Mouse (Mus musculus) layer of hippocampus, adult 18-20 months (tissue): ENCODE data around the gene Plekha5. TPM values are rescaled to one million over a fixed set of nuclear protein-coding genes. Genes with fewer than 3 reads are reported as not detected.

Experiments
- DNase-seq, 2 experiments: peaks; one replicate each; pipeline ENCODE4 v3.0.0; 2022; ENCODE audit warnings: low spot score in 2 of 2
- total RNA-seq, 2 experiments: library from RNA; stranded (reverse); gene quantifications; 2 replicates each; pipeline ENCODE4 v1.2.3; 2021

Plekha5 gene
- total RNA-seq, 2 experiments from 2014 or later, result 99.4 to 104 TPM

GRCm38 (mm10) chr6:140608666-140609065, 184.8 kb downstream of the Plekha5 start:
- no peak for DNase-seq

GRCm38 (mm10) chr6:140609533-140609932, 185.7 kb downstream of the Plekha5 start:
- DNase-seq, result no peak

DNA sequence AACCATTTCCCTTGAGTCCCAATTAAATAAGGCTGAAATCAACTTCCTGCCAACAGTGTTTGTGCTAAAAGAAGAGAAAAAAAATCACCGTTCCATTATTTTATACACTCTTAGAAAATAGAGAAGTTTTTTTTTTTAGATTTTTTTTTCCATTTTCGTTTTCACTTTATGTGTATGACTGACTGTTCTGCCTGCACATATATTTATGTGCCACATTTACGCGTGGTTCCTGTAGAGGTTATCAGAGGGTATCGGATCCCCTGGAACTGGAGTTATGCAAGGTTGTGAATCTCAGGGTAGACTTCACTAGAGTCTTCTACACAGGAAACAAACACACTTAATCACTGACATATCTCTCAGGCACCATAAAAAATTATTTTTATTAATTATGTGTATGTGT, 186.3 kb downstream of the Plekha5 start:
- DNase-seq, result no peak

DNA sequence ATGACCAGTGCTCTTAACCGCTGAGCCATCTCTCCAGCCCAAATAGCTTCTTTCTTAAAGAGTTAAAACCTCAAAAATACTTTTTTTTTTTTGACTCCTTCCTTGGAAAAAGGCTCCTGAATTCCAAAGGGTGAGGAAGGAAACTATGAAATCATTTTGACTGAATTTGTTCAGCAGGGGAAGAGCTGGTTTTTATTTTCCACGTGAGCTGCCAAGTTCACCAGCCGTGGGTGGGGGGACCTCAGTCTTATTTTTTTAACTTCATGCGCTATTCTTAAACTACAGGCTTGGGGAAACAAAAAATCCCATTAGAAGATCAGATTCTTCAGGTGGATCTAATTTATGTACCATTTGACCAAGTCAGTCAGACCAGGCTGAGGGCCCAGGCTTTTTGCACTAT, 187.4 kb downstream of the Plekha5 start:
- no peak for DNase-seq

- DNase-seq, result no peak
These were observed 188.1 kb downstream of the Plekha5 start for GRCm38 (mm10) chr6:140611893-140612473.

- no peak for DNase-seq
These were observed 190.0 kb downstream of the Plekha5 start for GRCm38 (mm10) chr6:140613822-140614221.

DNA sequence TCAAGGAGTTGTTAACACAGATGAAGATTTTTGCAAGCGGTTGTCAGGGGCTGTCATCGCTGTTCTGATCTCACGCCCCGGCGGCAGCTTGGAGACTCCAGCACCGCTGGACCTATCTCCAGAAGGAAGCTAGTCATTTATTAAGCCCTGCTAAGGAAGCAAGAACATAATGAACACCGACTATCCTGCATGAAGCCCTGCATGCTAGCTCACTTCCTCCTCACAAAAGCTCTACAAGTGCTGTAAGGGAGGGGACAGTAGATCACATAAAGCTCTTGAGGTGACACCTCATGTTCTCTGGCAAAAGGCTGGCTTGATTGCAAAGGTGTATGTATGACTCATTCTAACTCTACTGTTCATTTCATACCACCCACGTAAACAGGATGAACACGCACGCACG, 190.9 kb downstream of the Plekha5 start:
- DNase-seq, result no peak

DNA sequence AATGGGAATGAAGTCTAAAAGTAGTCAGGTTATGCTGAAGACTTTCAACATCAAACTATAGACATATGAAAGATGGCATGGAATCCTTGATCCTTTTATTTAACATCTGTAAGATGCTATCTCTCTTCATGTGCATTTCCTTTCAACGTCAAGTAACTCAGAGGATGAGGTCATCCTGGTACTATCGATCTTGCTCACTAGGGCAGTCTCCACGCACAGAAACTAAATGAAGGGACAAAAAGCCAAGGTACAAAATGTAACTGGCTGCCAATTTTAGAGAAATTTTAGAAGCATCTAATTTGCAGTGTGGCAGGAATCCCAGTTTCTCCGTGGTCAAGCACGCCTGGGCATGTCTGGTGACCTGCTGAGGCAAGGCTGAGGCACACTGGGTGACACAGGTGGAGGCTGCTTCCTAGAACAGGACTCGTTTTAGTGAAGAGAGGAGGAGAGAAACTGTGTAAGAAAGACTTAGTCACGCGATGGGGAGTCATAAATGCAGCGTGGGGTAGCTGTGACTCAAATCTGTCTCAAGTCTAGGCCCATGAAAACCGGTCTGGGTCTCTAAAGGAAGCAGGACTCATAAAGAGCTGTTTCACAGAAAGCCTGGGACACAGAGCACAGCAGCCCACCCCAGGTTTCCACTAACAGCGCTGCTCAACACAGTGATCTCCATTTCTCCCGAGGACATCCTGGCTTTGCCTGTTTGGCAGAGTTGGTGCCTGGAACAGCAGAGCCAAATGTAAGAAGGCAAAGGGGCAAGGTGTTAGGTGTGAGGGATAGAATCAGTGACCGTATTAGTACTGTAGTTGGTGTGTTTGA, 196.9 kb downstream of the Plekha5 start:
- no peak for DNase-seq

DNA sequence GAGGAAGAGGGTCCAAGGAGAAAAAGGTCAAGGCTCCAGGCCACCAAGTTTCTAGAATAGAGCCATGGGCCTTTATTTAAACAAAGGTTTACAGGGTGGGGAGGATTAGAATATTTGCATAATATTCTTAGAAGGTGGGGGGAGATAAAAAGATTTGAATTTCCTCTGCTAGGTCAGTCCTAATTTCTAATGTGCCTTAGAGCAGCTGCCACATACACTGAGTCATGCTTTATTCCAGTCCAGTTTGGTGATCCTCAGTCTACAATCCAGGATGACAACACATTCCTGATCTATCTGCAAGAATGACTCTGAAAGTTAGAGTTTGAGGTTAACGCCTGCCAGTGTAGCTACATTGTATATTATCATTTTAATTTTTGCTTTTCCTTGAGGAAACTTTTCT, 197.8 kb downstream of the Plekha5 start:
- no peak for DNase-seq

DNA sequence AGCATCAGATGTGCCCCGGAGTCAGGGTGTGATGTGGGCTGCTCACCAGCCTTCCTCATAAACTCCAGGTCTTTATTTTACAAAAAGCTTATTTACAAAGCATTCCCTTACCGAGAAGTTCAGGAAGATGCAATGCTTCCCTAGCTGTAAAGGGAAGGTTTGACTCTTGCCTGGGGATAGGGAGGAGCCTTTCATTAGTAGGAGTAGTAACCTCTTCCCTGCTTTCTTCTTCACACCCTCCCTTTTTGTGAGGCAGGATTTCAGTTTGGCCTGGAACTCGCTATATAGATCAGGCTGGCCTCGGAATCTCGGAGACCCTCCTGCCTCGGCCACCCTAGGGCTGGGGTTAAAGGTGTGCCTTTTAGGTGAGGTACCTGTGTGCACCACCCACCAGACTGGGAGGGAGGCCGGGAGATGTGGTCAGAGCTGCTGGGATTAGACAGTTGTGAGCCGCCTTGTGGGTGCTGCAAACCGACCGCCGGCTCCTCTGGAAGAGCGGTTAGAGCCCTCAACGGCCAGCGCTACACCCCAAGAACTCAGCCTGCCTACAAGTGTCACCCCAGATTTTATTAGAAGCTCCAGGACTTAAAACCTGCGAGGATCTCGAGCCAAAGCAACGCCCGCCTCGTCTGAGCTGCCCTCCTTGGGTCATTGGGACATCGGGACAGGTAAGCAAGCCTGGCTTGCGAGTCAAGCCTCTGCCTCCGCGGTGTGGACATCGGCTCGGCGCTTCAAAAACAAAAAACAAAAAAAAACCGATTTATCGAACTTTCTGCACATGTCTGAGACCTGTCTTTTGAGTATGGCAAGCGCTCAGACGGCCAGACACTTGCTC, 198.8 kb downstream of the Plekha5 start, which contains the start of gene Aebp2:
TSS of gene Aebp2 (plus strand) at position 273 of the 835 bp plus-strand sequence.
- peak in 1 of 2 experiments; percentile 18 for DNase-seq

GRCm38 (mm10) chr6:140623226-140624095, 199.6 kb downstream of the Plekha5 start:
- DNase-seq, result peak; percentile 87 to 95

DNA sequence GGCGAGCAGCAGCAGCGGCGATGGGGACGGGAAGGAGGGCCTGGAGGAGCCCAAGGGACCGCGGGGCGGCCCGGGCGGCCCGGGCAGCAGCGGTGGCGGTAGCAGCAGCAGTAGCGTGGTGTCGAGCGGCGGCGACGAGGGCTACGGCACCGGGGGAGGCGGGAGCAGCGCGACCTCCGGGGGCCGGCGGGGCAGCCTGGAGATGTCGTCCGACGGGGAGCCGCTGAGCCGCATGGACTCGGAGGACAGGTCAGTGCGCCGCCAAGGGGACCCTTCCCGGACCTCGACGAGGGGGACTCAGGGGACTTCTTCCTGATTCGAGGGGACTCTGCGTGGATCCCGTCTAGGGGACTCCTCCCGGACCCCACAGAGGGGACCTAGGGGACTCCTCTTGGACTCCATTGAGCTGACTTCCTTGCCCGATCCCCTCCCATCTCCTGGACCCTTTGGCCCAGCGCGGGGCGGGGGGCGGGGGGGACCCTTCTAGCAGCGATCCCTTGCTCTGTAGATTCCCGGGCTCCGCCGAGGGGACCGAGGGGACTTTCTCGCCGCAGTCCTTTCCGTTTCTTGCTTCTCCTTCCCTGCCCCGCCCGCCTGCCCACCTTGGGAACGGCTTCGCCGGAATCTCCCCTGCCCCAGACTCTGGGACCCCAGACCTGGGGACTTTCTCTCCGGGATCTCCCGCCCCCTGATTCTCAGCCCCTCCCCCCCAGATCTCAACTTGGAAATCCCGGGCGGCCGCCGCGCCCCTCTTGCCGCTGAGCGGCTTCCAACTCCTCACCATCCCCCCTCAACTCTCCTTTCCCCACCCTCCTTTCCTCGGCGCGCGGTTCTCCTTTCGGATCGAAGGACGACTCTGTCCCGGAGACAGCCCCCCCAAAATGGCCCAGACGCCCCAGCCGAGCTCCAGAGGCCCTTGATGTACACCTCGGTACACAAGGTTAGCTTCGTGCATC, 200.5 kb downstream of the Plekha5 start:
- DNase-seq, result no peak

DNA sequence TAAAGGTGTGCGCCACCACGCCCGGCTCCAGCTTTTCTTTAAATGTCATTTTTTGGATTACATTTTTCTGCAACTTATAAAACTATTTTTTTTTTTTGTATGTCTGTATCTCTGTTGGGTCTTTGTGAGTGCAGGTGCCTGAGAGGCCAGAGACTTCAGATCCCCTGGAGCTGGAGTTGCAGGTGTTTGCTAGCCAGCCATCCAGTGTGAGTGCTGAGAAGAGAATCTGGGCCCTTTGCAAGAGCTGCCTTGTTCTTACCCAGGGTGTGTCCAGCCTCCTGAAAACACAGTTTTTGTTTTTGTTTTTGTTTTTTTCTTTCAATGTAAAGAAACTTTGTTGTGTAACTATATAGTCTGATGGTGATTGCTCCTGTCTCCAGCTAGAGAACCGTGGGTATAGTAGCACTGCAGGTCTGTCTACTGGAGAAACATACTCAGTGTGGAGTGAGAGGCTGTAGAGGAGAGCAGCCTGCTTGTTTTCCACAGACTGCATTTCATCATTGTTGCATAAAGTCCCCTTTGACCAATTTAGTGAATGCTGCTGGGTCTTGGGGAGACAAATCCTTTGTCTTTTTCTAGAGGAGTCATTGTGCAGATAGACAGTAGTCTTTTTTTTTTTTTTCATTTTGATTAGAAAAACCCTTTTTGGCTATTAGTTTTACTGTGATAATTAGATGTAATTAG, 205.5 kb downstream of the Plekha5 start:
- DNase-seq, result no peak

- DNase-seq, result no peak
These were observed 206.5 kb downstream of the Plekha5 start for GRCm38 (mm10) chr6:140630306-140630705.

- DNase-seq, result no peak
These were observed 209.8 kb downstream of the Plekha5 start for GRCm38 (mm10) chr6:140633616-140634015.

DNA sequence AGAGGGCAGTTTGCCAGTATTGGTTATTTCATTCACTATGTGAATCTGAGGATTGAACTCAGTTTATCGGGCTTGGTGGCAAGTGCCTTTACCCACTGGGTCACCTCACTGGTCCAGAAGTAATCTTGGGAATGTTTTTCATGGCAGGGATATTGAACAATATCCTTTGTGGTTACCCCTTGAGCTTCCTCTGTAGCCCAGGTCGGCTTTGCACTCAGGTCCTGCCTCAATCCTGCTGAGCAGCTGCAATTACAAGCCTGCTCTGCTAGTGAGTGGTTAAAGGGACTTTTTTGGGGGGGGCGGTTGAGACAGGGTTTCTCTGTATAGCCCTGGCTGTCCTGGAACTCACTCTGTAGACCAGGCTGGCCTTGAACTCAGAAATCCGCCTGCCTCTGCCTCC, 212.4 kb downstream of the Plekha5 start:
- no peak for DNase-seq

DNA sequence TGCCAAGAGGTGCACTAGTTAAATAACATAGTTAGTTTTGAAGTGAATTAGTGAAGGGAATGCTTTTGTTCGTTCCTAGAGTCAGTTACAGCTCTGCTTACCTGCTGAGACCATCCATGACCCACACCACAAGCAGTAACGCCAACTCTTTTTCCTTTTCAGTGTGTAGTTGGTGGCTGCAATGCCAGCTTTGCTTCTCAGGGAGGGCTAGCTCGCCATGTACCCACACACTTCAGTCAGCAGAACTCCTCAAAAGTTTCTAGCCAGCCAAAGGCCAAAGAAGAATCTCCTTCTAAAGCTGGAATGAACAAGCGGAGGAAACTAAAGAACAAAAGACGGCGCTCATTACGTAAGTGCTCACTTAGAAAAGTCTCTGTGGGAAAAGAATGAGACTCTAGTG, 218.2 kb downstream of the Plekha5 start:
- no peak for DNase-seq

DNA sequence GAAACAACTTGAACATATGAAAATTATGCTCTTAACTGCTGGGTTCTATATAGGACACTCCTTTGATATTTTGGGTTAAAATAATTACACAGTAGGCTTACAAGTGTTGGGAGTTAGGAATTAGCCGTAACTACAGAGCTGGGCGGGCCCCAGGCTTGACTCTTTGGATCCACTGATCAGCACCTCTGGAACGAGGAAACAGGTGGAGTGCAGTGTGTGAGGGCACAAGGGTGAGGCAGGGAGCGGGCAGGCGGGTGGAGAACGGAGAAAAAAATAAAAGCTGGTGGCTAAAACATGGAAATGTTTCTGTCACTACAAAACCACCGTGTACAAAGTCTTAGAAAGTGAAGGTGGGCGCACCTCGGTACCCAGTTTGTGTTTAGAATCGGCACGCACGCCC, 218.8 kb downstream of the Plekha5 start:
- DNase-seq, result no peak

GRCm38 (mm10) chr6:140645931-140646330, 222.1 kb downstream of the Plekha5 start:
- DNase-seq, result no peak
